Mouse (Mus musculus): Measurements from ENCODE around the gene Slc26a9.
"Not testable (repeated sequence)": the region's sequence is repeated elsewhere in the genome, so short reads cannot be mapped to it uniquely, and the experiment has no call there.

The Slc26a9 gene

GRCm38 (mm10) chr1:131770656-131771055, 26.8 kb downstream of the Slc26a9 start:
- DNase-seq, result no peak

DNA sequence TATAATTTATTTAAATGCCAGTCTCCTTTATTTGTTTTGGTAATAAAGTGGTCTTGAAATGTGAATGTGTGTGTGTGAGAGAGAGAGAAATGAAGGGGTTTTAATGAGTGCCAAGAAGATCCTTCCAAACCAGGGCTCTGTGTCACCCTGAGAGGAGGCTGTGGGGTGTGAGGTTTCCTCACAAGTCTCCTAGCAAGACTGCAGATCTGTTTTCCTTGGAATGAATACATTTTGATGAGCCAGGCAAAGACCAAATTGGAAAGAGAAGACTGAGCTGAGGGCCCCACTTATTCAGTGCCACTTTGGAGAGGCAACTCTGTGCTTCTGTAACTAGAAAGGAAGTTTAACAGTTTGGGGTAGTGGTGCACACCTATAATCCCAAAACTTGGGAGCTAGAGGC, 27.6 kb downstream of the Slc26a9 start:
- no peak for DNase-seq

- no peak for DNase-seq
Observed at GRCm38 (mm10) chr1:131794591-131794990, 50.8 kb downstream of the Slc26a9 start.

DNA sequence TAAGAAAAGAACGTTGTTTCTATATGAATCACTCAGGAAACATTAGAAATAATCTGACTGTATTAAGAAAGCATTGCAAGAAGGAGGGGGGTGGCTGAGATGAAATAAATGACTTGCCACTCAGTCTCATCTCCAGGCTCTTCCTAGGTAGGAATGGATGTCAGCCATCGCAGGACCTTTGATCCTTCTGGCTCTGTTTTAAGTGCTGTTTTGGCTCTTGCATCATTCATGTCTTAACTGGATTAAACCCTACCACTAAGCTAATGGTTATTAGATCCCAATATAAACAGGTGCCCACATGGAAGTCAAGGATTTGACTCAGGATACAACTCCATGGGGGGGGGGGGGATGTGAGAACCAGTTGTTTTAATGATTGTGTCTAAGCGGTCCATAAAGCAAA, 51.3 kb downstream of the Slc26a9 start:
- no peak for DNase-seq

- no peak for DNase-seq
Observed at GRCm38 (mm10) chr1:131797202-131797909, 53.5 kb downstream of the Slc26a9 start, which contains the start of gene Pm20d1. Gene Pm20d1, plus strand, starts transcription at chr1:131797381.

DNA sequence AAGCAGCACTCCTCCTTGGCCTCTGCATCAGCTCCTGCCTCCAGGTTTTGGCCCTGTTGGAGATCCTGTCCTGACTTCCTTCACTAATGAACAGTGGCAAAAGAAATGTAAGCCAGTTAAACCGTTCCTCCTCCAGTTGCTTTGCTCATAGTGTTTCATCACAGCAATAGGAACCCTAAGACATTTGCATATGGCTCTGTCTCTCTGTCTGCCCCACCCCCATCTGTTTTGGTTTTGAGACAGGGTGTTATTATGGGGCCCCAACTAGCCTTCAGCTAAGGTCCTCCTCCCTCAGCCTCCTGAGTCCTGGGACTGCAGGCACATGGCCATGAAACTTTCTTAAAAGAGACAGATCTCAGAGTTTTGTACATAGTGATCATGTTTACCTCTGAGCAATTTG, 56.2 kb downstream of the Slc26a9 start:
- no peak for DNase-seq

- no peak for DNase-seq
Observed at GRCm38 (mm10) chr1:131801071-131801470, 57.2 kb downstream of the Slc26a9 start.

GRCm38 (mm10) chr1:131802652-131803051, 58.8 kb downstream of the Slc26a9 start:
- no peak for DNase-seq

DNA sequence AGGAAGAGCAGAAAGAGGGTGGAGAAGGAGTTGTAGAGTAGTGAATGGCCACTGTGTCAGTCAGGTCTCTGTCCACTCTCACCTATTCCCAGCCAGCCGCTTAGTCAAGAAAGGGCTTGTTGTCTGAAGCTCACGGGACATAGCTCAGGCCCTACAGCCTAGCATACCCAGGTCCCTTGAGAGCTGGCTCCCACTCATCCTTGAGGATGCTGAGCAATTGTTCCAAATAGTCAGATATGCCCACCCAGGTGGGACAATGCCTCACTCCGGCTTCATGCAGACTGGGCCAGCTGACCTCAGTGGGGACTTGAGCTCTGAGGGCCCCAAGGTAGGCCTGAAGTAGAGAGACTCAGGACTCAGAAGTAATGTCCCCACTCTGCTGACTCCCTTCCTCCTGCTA, 60.3 kb downstream of the Slc26a9 start:
- DNase-seq, result no peak

- no peak for DNase-seq
Observed at GRCm38 (mm10) chr1:131808986-131809385, 65.2 kb downstream of the Slc26a9 start.

GRCm38 (mm10) chr1:131809651-131810050, 65.8 kb downstream of the Slc26a9 start:
- no peak for DNase-seq

GRCm38 (mm10) chr1:131811393-131811792, 67.6 kb downstream of the Slc26a9 start:
- no peak for DNase-seq

DNA sequence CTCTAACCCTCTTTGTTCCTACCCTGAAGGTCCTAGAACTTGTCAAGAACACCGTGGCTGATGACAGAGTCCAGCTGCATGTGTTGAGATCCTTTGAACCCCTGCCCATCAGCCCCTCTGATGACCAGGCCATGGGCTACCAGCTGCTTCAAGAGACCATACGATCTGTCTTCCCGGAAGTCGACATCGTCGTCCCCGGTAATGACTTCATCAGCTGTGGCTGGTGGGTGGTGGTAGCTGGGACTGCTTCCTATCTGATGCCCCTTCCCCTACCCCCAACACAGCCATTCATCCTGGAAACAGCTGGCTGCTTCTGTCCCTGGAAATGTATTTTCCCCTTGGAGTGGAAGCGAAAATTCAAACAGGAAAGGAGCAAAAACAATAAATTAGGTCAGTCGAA, 68.2 kb downstream of the Slc26a9 start:
- no peak for DNase-seq

GRCm38 (mm10) chr1:131812631-131813295, 68.9 kb downstream of the Slc26a9 start:
- DNase-seq, result no peak

GRCm38 (mm10) chr1:131813731-131814130, 69.9 kb downstream of the Slc26a9 start:
- DNase-seq, result no peak

- no peak for DNase-seq
Observed at GRCm38 (mm10) chr1:131814191-131814590, 70.4 kb downstream of the Slc26a9 start.

DNA sequence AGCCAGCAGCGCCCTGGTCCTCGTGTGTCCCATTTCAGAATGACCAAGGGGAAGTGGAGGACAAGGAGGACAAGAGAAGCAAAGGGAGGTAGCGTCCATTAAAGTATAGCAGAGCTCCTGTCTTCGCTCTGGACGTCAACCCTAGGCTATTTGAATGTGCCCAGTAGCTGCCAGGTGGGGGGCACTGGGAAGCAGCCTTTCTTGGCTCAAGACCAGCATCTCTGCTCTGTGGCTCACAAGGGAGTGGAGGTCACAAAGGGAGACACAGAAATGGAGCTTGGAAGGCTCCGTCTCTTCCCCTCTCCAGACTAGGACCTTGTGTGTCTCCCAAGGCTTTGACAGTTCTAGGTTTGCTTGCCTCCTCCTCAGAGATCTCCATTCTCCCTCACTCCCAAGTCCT, 73.1 kb downstream of the Slc26a9 start:
- no peak for DNase-seq

DNA sequence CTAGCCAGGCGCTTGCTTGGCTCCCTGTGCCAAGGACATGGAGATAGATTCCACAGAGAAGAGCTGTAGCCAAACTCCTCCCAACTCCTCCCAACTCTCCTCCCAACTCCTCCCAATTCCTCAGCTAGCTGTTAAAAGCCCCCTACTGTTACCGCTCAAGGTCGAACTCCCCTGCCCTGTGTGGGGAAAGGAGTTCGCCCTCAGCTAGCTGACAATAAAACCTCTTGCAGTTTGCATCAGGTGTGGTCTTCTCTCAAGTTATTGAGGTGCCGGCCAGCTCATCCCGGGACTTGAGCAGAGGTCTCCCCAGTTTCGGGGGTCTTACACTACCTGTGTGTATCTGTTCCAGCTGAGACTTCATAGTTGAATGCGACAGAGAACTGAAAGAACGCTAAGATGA, 76.5 kb downstream of the Slc26a9 start:
- DNase-seq, result not testable (repeated sequence)

GRCm38 (mm10) chr1:131820887-131821328, 77.1 kb downstream of the Slc26a9 start:
- DNase-seq, result no peak
